Mouse (Mus musculus) heart, adult 2 months (tissue): ENCODE measurements around the gene Nsun4.
A peak's percentile ranks its signal among the peaks of the same experiment; 100 is the strongest.

ENCODE experiments used
- CTCF ChIP-seq: fragments of 200-600 bp; IDR thresholded peaks from 2 replicates; pipeline ENCODE4 v1.8.1; 2022; ENCODE audit warnings: antibody characterized with exemption, mild to moderate bottlenecking, moderate library complexity
- POLR2A ChIP-seq: fragments of 200-500 bp; IDR thresholded peaks from 2 replicates; pipeline ENCODE4 v1.6.1; 2011; ENCODE audit warnings: mild to moderate bottlenecking, low read depth, low read length, control low read depth; ENCODE audit not compliant: insufficient read depth

- peak; percentile 49 for TF ChIP-seq CTCF
- TF ChIP-seq POLR2A = no peak
These were observed 20.5 kb upstream of the Nsun4 start for GRCm38 (mm10) chr4:116074145-116074675.
